Mouse (Mus musculus) forebrain, embryonic 13.5 days (tissue): ENCODE results near the gene Epor. TPM values are rescaled to one million over a fixed set of nuclear protein-coding genes. Genes with fewer than 3 reads are reported as not detected.
A peak's percentile ranks its signal among the peaks of the same experiment; 100 is the strongest.

Experiments
- ATAC-seq: fragments of 200-750 bp; cut with Nextera tagmentation; 2 replicates; pipeline ENCODE4 v1.8.0; 2017
- H3K27ac ChIP-seq: fragments of 300-500 bp; sonication (generic); 2 replicates; pipeline ENCODE4 v1.5.1; 2015; ENCODE audit warnings: inconsistent platforms, mild to moderate bottlenecking, moderate library complexity
- H3K27me3 ChIP-seq: fragments of 300-500 bp; sonication (generic); 2 replicates; pipeline ENCODE4 v1.6.1; 2015; ENCODE audit warnings: mild to moderate bottlenecking, inconsistent platforms
- H3K36me3 ChIP-seq: fragments of 300-500 bp; sonication (generic); 2 replicates; pipeline ENCODE4 v1.6.1; 2015; ENCODE audit warnings: mild to moderate bottlenecking, inconsistent platforms; ENCODE audit not compliant: poor library complexity, severe bottlenecking
- H3K4me1 ChIP-seq: fragments of 300-500 bp; sonication (generic); 2 replicates; pipeline ENCODE4 v1.6.1; 2015; ENCODE audit warnings: inconsistent platforms
- H3K4me2 ChIP-seq: fragments of 300-500 bp; sonication (generic); 2 replicates; pipeline ENCODE4 v1.6.1; 2015; ENCODE audit warnings: inconsistent platforms, mild to moderate bottlenecking, moderate library complexity
- H3K4me3 ChIP-seq: fragments of 300-500 bp; sonication (generic); 2 replicates; pipeline ENCODE4 v1.5.1; 2015; ENCODE audit warnings: mild to moderate bottlenecking, inconsistent platforms
- H3K9ac ChIP-seq: fragments of 300-500 bp; sonication (generic); 2 replicates; pipeline ENCODE4 v1.6.1; 2015; ENCODE audit warnings: mild to moderate bottlenecking, inconsistent platforms
- H3K9me3 ChIP-seq: fragments of 300-500 bp; sonication (generic); replicated peaks from 2 replicates; pipeline ENCODE4 v1.6.1; 2016; ENCODE audit warnings: inconsistent platforms
- WGBS: fragments of 180-500 bp; shearing (Covaris S2); methylation state at CpG from one replicate; pipeline ENCODE4 v1.1.7; 2015; 5-methylcytosine and 5-hydroxymethylcytosine counted together
- polyA plus RNA-seq: library from polyadenylated mRNA; unstranded; fragments of >200 nt; fragmentation: Nextera tagmentation; extraction: Ambion mirVana; gene quantifications from 2 replicates; pipeline ENCODE4 v1.2.1, GENCODE M21; 2015

Epor gene
- polyA plus RNA-seq, 1 experiment from 2014 or later = 0.99 TPM

- under 1% methylated on average over 36 of the region's 36 CpGs for WGBS
- Histone ChIP-seq H3K4me2 (peak within 1 kb of the TSS; percentile 90), H3K9me3 (no peaks in the 10 kb centered on the region), H3K4me1 (peaks cover 15% of the 10 kb centered on the region), H3K4me3 (peak within 1 kb of the TSS; percentile 65), H3K36me3 (peaks cover 10% of the 10 kb centered on the region; the same call in 1 of the 2 replicates), H3K27ac (peak within 1 kb of the TSS; percentile 85), H3K27me3 (peaks cover 22% of the 10 kb centered on the region), H3K9ac (peak within 1 kb of the TSS; percentile 76)
- ATAC-seq = peak; percentile 94
These were observed 45.2 kb downstream of the Epor start, which contains the start of gene Rab3d for GRCm38 (mm10) chr9:21918035-21918592. Gene Rab3d, minus strand, starts transcription at chr9:21918192.

GRCm38 (mm10) chr9:21917493-21918034 is 45.7 kb downstream of the Epor start:
- Histone ChIP-seq H3K4me1 (peaks cover 15% of the 10 kb centered on the region), H3K9me3 (no peaks in the 10 kb centered on the region), H3K4me3 (peak overlapping the region; percentile 65), H3K4me2 (peak overlapping the region; percentile 90), H3K27ac (peak overlapping the region; percentile 85), H3K36me3 (peaks cover 10% of the 10 kb centered on the region; the same call in 1 of the 2 replicates), H3K9ac (peak overlapping the region; percentile 76), H3K27me3 (peaks cover 22% of the 10 kb centered on the region)
- ATAC-seq = peak; percentile 90
- WGBS = 2% methylated on average over 35 of the region's 35 CpGs

DNA sequence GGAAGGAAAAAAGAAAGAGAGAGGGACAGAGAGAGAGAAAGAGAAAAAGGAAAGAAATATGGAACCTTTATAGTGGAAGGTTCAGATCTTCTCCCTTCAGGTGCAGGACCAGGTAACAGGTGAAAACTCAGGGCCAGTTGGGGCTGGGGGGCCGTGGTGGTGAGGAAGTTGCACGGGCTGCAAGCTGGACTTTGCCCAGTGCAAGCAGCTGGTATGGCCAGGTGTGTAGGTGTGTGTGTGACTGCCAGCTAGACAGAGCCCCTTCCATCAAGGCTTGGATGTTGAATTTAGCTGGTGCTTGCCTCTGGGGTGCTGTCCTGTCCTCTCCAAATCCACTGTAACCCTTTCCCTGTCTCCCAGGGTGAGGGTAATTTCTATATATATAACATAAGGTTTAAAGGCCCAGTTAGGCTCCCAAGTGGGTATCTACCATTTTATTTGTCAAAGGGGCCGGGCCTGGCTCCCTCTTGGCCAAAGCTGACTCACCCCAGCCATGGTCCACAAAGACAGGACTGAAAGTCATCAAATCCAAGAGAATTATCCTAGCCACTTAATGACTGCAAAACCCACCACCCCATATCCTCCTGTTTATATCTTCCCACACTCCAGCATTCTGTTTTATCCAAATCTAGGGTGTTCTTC is 46.3 kb downstream of the Epor start:
- H3K27me3 ChIP-seq = peaks cover 22% of the 10 kb centered on the region
- ATAC-seq = no peak
- peak overlapping the region; percentile 65 for H3K4me3 ChIP-seq
- peaks cover 10% of the 10 kb centered on the region; the same call in 1 of the 2 replicates for H3K36me3 ChIP-seq
- H3K9me3 ChIP-seq = no peaks in the 10 kb centered on the region
- peak overlapping the region; percentile 85 for H3K27ac ChIP-seq
- peaks cover 15% of the 10 kb centered on the region for H3K4me1 ChIP-seq
- H3K4me2 ChIP-seq = peak overlapping the region; percentile 90
- H3K9ac ChIP-seq = peak overlapping the region; percentile 76
- WGBS = 51% methylated on average over 3 of the region's 3 CpGs

DNA sequence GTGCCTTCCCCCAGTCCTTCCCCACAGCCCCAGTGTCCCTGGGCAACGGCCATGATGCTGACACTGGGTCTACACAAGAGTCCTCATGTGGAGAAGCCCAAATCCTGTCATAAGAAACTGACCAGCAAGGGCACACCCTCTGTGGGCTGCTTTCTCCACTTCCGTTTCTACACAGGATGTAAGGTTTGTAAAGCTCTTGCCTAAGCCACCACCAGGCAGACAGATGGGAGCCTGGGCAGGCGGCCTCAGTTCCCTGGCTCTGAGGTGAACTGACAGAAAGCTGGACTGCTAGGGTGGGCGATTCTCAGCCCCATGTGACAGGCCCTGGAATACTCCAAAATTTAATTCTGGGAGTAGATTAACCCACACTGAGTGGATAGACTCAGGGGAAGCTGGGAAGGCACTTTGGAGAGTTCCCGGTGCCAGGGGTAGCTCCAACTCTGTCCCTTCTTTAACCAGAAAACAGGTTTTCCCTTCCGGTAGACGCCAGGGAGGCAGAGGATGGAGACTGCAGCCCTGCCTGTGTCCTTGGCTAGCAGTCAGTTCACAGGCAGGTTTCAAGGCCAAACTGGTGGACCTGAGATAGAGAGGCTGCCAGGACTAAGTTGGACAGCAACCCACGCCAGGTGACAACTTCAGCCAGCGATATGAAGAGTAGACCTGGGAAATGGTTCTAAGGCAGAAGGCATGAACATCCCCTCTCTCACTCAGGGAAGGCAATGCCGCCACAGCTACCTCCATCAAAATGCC is 53.7 kb downstream of the Epor start:
- no peak overlapping the region for H3K27ac ChIP-seq
- WGBS = 80% methylated on average over 10 of the region's 10 CpGs
- no peaks in the 10 kb centered on the region for H3K4me1 ChIP-seq
- ATAC-seq = no peak
- H3K4me3 ChIP-seq = no peak overlapping the region
- H3K4me2 ChIP-seq = no peak overlapping the region
- H3K36me3 ChIP-seq = 0 out of 2 replicates have a peak, but pooled peaks cover 6% of the 10 kb centered on the region
- H3K27me3 ChIP-seq = 0 out of 2 replicates have a peak, but pooled peaks cover 6% of the 10 kb centered on the region
- H3K9me3 ChIP-seq = no peaks in the 10 kb centered on the region
- no peak overlapping the region for H3K9ac ChIP-seq

Other genes with a start within 250 kb of the Epor start
- 21.2 and 26.3 TPM in 2 replicates for gene Ldlr, start 240.0 kb downstream of the Epor start, polyA plus RNA-seq
- 95.6 and 95.7 TPM in 2 replicates for gene Spc24, start 203.2 kb downstream of the Epor start, polyA plus RNA-seq
- gene Kank2, start 164.8 kb downstream of the Epor start, polyA plus RNA-seq = 2.6 and 3.1 TPM in 2 replicates
- gene Angptl8, start 128.0 kb downstream of the Epor start, polyA plus RNA-seq = 0.21 TPM in 1 of 2 replicates, not detected in the other
- 12.5 and 13.9 TPM in 2 replicates for gene Dock6, start 110.9 kb downstream of the Epor start, polyA plus RNA-seq
- gene Rab3d, start 45.3 kb downstream of the Epor start, polyA plus RNA-seq = 18.3 and 21.0 TPM in 2 replicates
- gene Ccdc159, start 36.0 kb downstream of the Epor start, polyA plus RNA-seq = 5.0 and 6.6 TPM in 2 replicates
- gene Tmem205, start 36.0 kb downstream of the Epor start, polyA plus RNA-seq = 42.2 and 42.3 TPM in 2 replicates
- gene Plppr2, start 26.5 kb downstream of the Epor start, polyA plus RNA-seq = 37.8 and 44.1 TPM in 2 replicates
- gene Swsap1, start 7.8 kb downstream of the Epor start, polyA plus RNA-seq = 8.6 and 12.1 TPM in 2 replicates
- 1.1 and 1.2 TPM in 2 replicates for gene Rgl3, start 25.9 kb upstream of the Epor start, polyA plus RNA-seq
- gene Ccdc151, start 39.1 kb upstream of the Epor start, polyA plus RNA-seq = 4.0 and 4.6 TPM in 2 replicates
- 84.2 and 89.6 TPM in 2 replicates for gene Prkcsh, start 39.3 kb upstream of the Epor start, polyA plus RNA-seq
- gene Elavl3, start 88.5 kb upstream of the Epor start, polyA plus RNA-seq = 63.7 and 66.4 TPM in 2 replicates
- not detected in 2 replicates for gene Gm49318, start 107.8 kb upstream of the Epor start, polyA plus RNA-seq
- 17.1 and 18.9 TPM in 2 replicates for gene Zfp653, start 107.9 kb upstream of the Epor start, polyA plus RNA-seq
- gene Ecsit, start 121.9 kb upstream of the Epor start, polyA plus RNA-seq = 47.7 and 51.5 TPM in 2 replicates
- 1.8 and 2.2 TPM in 2 replicates for gene Cnn1, start 135.7 kb upstream of the Epor start, polyA plus RNA-seq
- gene Elof1, start 153.7 kb upstream of the Epor start, polyA plus RNA-seq = 206 and 210 TPM in 2 replicates
- gene Acp5, start 172.2 kb upstream of the Epor start, polyA plus RNA-seq = 0.81 and 1.2 TPM in 2 replicates
- gene Pigyl, start 193.3 kb upstream of the Epor start, polyA plus RNA-seq = 79.3 and 87.5 TPM in 2 replicates
- 0.13 and 0.19 TPM in 2 replicates for gene Zfp872, start 224.6 kb upstream of the Epor start, polyA plus RNA-seq